Mouse (Mus musculus) neural tube, embryonic 14.5 days (tissue): ENCODE data around the gene Fndc5. TPM values are rescaled to one million over a fixed set of nuclear protein-coding genes. Genes with fewer than 3 reads are reported as not detected.

Experiments
- ATAC-seq: fragments of 200-750 bp; cut with Nextera tagmentation; 2 replicates; pipeline ENCODE4 v1.8.0; 2017; ENCODE audit warnings: low read depth, mild to moderate bottlenecking, moderate TSS enrichment, moderate library complexity
- H3K27ac ChIP-seq: fragments of 300-500 bp; sonication (generic); 2 replicates; pipeline ENCODE4 v1.5.1; 2014; ENCODE audit warnings: low read depth, mild to moderate bottlenecking, control low read depth, low read length, moderate library complexity, mixed read lengths
- H3K27me3 ChIP-seq: fragments of 300-500 bp; sonication (generic); 2 replicates; pipeline ENCODE4 v1.6.1; 2014; ENCODE audit warnings: low read length; ENCODE audit not compliant: control insufficient read depth, insufficient read depth
- H3K36me3 ChIP-seq: fragments of 300-500 bp; sonication (generic); 2 replicates; pipeline ENCODE4 v1.6.1; 2014; ENCODE audit warnings: low read length, mixed read lengths; ENCODE audit not compliant: control insufficient read depth, insufficient read depth
- H3K4me1 ChIP-seq: fragments of 300-500 bp; sonication (generic); 2 replicates; pipeline ENCODE4 v1.6.1; 2014; ENCODE audit warnings: low read length; ENCODE audit not compliant: control insufficient read depth, insufficient read depth
- H3K4me2 ChIP-seq: fragments of 300-500 bp; sonication (generic); 2 replicates; pipeline ENCODE4 v1.6.1; 2014; ENCODE audit warnings: mild to moderate bottlenecking, low read depth, low read length, control low read depth
- H3K4me3 ChIP-seq: fragments of 300-500 bp; sonication (generic); 2 replicates; pipeline ENCODE4 v1.5.1; 2014; ENCODE audit warnings: low read depth, low read length, control low read depth, mixed read lengths
- H3K9ac ChIP-seq: fragments of 300-500 bp; sonication (generic); replicated peaks from 2 replicates; pipeline ENCODE4 v1.6.1; 2014; ENCODE audit warnings: low read depth, mild to moderate bottlenecking, control low read depth, low read length, mixed read lengths
- H3K9me3 ChIP-seq: fragments of 300-500 bp; sonication (generic); 2 replicates; pipeline ENCODE4 v1.6.1; 2016; ENCODE audit warnings: low read length; ENCODE audit not compliant: control insufficient read depth
- WGBS: fragments of 180-500 bp; shearing (Covaris S2); extraction: QIAGEN DNeasy Blood & Tissue Kit; methylation state at CpG from one replicate; pipeline ENCODE4 v1.1.7; 2014; 5-methylcytosine and 5-hydroxymethylcytosine counted together
- polyA plus RNA-seq: library from polyadenylated mRNA; unstranded; fragments of >200 nt; fragmentation: Nextera tagmentation; extraction: Ambion mirVana; gene quantifications from 2 replicates; pipeline ENCODE4 v1.2.1, GENCODE M21; 2014

Gene Fndc5
- polyA plus RNA-seq, 1 experiment from 2014 or later: 32.4 TPM

GRCm38 (mm10) chr4:129120520-129121445 is 16.0 kb upstream of the Fndc5 start:
- H3K9ac ChIP-seq: peak overlapping the region; percentile 69
- H3K9me3 ChIP-seq: no peaks in the 10 kb centered on the region
- WGBS: under 1% methylated on average over 48 of the region's 59 CpGs
- H3K27ac ChIP-seq: peak overlapping the region; percentile 55; the same call in 1 of the 2 replicates
- peaks cover 3% of the 10 kb centered on the region; the same call in 1 of the 2 replicates for H3K27me3 ChIP-seq
- H3K4me2 ChIP-seq: peak overlapping the region; percentile 91
- peaks cover 7% of the 10 kb centered on the region for H3K4me1 ChIP-seq
- ATAC-seq: peak; percentile 65; the same call in 1 of the 2 replicates
- H3K36me3 ChIP-seq: no peaks in the 10 kb centered on the region
- peak overlapping the region; percentile 53 for H3K4me3 ChIP-seq

GRCm38 (mm10) chr4:129121569-129122086 is 15.2 kb upstream of the Fndc5 start, which contains the start of gene Hpca:
TSS of gene Hpca (minus strand) at chr4:129122036.
- under 1% methylated on average over 10 of the region's 17 CpGs for WGBS
- H3K27me3 ChIP-seq: peaks cover 3% of the 10 kb centered on the region; the same call in 1 of the 2 replicates
- peak within 1 kb of the TSS; percentile 91 for H3K4me2 ChIP-seq
- H3K4me3 ChIP-seq: peak within 1 kb of the TSS; percentile 53
- H3K9ac ChIP-seq: peak within 1 kb of the TSS; percentile 69
- peak within 1 kb of the TSS; percentile 55; the same call in 1 of the 2 replicates for H3K27ac ChIP-seq
- no peaks in the 10 kb centered on the region for H3K36me3 ChIP-seq
- ATAC-seq: 0 out of 2 replicates have a peak, but pooled peaks have one; percentile 9
- no peaks in the 10 kb centered on the region for H3K9me3 ChIP-seq
- peaks cover 7% of the 10 kb centered on the region for H3K4me1 ChIP-seq

GRCm38 (mm10) chr4:129122107-129122506 is 14.7 kb upstream of the Fndc5 start:
- Histone ChIP-seq H3K4me2 (no peak overlapping the region), H3K9me3 (no peaks in the 10 kb centered on the region), H3K36me3 (no peaks in the 10 kb centered on the region), H3K4me1 (peaks cover 7% of the 10 kb centered on the region), H3K9ac (no peak overlapping the region), H3K27ac (no peak overlapping the region), H3K27me3 (peaks cover 3% of the 10 kb centered on the region; the same call in 1 of the 2 replicates), H3K4me3 (no peak overlapping the region)
- no peak for ATAC-seq
- 33% methylated on average over 9 of the region's 9 CpGs for WGBS

GRCm38 (mm10) chr4:129122719-129123118 is 14.1 kb upstream of the Fndc5 start:
- no peak for ATAC-seq
- 40% methylated on average over 8 of the region's 8 CpGs for WGBS
- Histone ChIP-seq H3K9ac (no peak overlapping the region), H3K4me2 (no peak overlapping the region), H3K9me3 (no peaks in the 10 kb centered on the region), H3K27me3 (peaks cover 3% of the 10 kb centered on the region; the same call in 1 of the 2 replicates), H3K4me3 (no peak overlapping the region), H3K36me3 (no peaks in the 10 kb centered on the region), H3K27ac (no peak overlapping the region), H3K4me1 (peaks cover 7% of the 10 kb centered on the region)

GRCm38 (mm10) chr4:129124652-129125146 is 12.1 kb upstream of the Fndc5 start:
- Histone ChIP-seq H3K9ac (no peak overlapping the region), H3K27ac (0 out of 2 replicates have a peak overlapping the region, but pooled peaks have one; percentile 12)
- WGBS: 9% methylated on average over 13 of the region's 13 CpGs

GRCm38 (mm10) chr4:129125736-129126451 is 10.9 kb upstream of the Fndc5 start:
- Histone ChIP-seq H3K4me1 (peaks cover 13% of the 10 kb centered on the region), H3K27ac (no peak overlapping the region), H3K36me3 (no peaks in the 10 kb centered on the region), H3K9me3 (no peaks in the 10 kb centered on the region), H3K27me3 (peaks cover 3% of the 10 kb centered on the region; the same call in 1 of the 2 replicates), H3K9ac (no peak overlapping the region), H3K4me3 (no peak overlapping the region), H3K4me2 (peak overlapping the region; percentile 11; the same call in 1 of the 2 replicates)
- ATAC-seq: no peak
- WGBS: 21% methylated on average over 19 of the region's 19 CpGs

More at GRCm38 (mm10) chr4:129124652-129125146, 12.1 kb upstream of the Fndc5 start:
- no peaks in the 10 kb centered on the region for H3K9me3 ChIP-seq
- H3K36me3 ChIP-seq: no peaks in the 10 kb centered on the region
- peaks cover 11% of the 10 kb centered on the region for H3K4me1 ChIP-seq
- peaks cover 3% of the 10 kb centered on the region; the same call in 1 of the 2 replicates for H3K27me3 ChIP-seq
- H3K4me2 ChIP-seq: 0 out of 2 replicates have a peak overlapping the region, but pooled peaks have one; percentile 7
- H3K4me3 ChIP-seq: no peak overlapping the region
- ATAC-seq: peak; percentile 12; the same call in 1 of the 2 replicates

- Histone ChIP-seq H3K9ac (no peak overlapping the region), H3K4me1 (peaks cover 7% of the 10 kb centered on the region; the same call in 1 of the 2 replicates)
Observed at GRCm38 (mm10) chr4:129128582-129129338, 8.0 kb upstream of the Fndc5 start.

GRCm38 (mm10) chr4:129129387-129129786 is 7.4 kb upstream of the Fndc5 start:
- Histone ChIP-seq H3K9me3 (no peaks in the 10 kb centered on the region), H3K27me3 (no peaks in the 10 kb centered on the region), H3K4me3 (no peak overlapping the region), H3K4me1 (peaks cover 7% of the 10 kb centered on the region; the same call in 1 of the 2 replicates), H3K9ac (no peak overlapping the region), H3K27ac (no peak overlapping the region), H3K36me3 (no peaks in the 10 kb centered on the region), H3K4me2 (no peak overlapping the region)
- no peak for ATAC-seq
- 55% methylated on average over 8 of the region's 9 CpGs for WGBS

More at GRCm38 (mm10) chr4:129128582-129129338, 8.0 kb upstream of the Fndc5 start:
- no peak for ATAC-seq
- H3K36me3 ChIP-seq: no peaks in the 10 kb centered on the region
- no peaks in the 10 kb centered on the region for H3K27me3 ChIP-seq
- no peaks in the 10 kb centered on the region for H3K9me3 ChIP-seq
- no peak overlapping the region for H3K27ac ChIP-seq
- no peak overlapping the region for H3K4me3 ChIP-seq
- 63% methylated on average over 13 of the region's 13 CpGs for WGBS
- H3K4me2 ChIP-seq: no peak overlapping the region
